Mouse (Mus musculus) cerebellum, adult 2 months (tissue): Measurements from ENCODE around the gene Plagl2. TPM values are rescaled to one million over a fixed set of nuclear protein-coding genes. Genes with fewer than 3 reads are reported as not detected.
"Not testable (repeated sequence)": the region's sequence is repeated elsewhere in the genome, so short reads cannot be mapped to it uniquely, and the experiment has no call there.

Experiments used
- DNase-seq, 2 experiments: peaks; one replicate each; pipeline ENCODE4 v3.0.0; 2021
- H3K27ac ChIP-seq: fragments of 200-500 bp; 2 replicates; pipeline ENCODE4 v1.5.1; 2012; ENCODE audit warnings: low read length, control low read depth, inconsistent platforms; ENCODE audit not compliant: insufficient read depth
- H3K27me3 ChIP-seq: fragments of 200-500 bp; 2 replicates; pipeline ENCODE4 v1.6.1; 2012; ENCODE audit warnings: inconsistent platforms, mild to moderate bottlenecking, low read length, moderate library complexity; ENCODE audit not compliant: control insufficient read depth, insufficient read depth
- H3K4me1 ChIP-seq: fragments of 200-500 bp; 2 replicates; pipeline ENCODE4 v1.6.1; 2011; ENCODE audit warnings: low read length; ENCODE audit not compliant: control insufficient read depth, insufficient read depth
- H3K4me3 ChIP-seq: fragments of 200-500 bp; replicated peaks from 2 replicates; pipeline ENCODE3; 2011; ENCODE audit warnings: mild to moderate bottlenecking, low read depth, low read length, control low read depth; ENCODE audit not compliant: insufficient read depth
- CTCF ChIP-seq: fragments of 200-500 bp; IDR thresholded peaks from 2 replicates; pipeline ENCODE4 v1.5.1; 2011; ENCODE audit warnings: low read depth, mild to moderate bottlenecking, control low read depth, low read length, moderate library complexity, borderline replicate concordance; ENCODE audit not compliant: insufficient read depth
- POLR2A ChIP-seq: fragments of 200-500 bp; IDR thresholded peaks from 2 replicates; pipeline ENCODE4 v1.6.1; 2011; ENCODE audit warnings: low read length, control low read depth, borderline replicate concordance; ENCODE audit not compliant: insufficient read depth
- WGBS: fragments of 180-500 bp; shearing (Covaris S2); methylation state at CpG from one replicate; pipeline ENCODE4 v1.1.7; 2018; 5-methylcytosine and 5-hydroxymethylcytosine counted together
- polyA plus RNA-seq: library from polyadenylated mRNA; depleted of rRNA; stranded (reverse); fragments of >200 nt; gene quantifications from 2 replicates; pipeline ENCODE4 v1.2.3, GENCODE M21; 2012; rRNA removed

Plagl2 gene
- polyA plus RNA-seq = 4.8 and 5.5 TPM in 2 replicates

DNA sequence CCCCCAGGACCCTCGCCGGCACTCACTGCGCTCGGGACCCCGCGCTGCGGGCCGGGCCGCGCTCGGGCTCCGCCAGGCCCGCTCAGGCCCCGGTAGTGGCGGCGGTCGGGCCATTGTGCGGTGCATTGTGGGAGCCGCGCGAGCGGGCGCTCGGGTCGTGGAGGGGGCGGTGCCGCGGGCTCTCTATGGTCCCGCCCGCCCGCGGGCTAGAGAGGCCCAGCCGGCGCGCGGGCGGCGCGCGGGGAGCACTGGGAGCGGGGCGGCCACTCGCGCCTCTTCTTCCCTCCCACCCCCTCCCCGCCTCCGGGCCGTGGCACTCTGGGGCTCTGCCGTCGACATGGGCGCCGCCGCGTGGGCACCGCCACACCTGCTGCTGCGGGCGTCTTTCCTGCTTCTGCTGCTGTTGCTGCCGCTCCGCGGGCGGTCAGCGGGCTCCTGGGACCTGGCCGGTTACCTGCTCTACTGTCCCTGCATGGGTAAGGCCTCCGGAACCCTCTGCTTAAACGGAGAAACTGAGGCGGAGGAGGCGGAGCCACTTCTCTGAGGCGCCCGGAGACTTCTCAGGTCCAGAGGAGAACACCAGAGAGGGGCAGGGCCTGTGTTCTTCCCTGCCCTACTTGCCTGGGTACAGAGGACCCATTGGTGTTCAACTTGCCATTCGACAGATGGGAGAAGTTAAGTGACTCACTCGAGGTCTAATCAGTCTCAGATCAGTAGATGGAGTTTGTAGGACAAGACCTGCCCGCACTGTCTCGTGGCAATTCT lies at the start of gene Plagl2, which contains the start of gene Pofut1:
Gene Plagl2 (minus strand): TSS at position 177 of the 765 bp plus-strand sequence.
Gene Pofut1 (plus strand): TSS at position 284 of the 765 bp plus-strand sequence.
- peak within 1 kb of the TSS; percentile 43; the same call in 1 of the 2 replicates for H3K27ac ChIP-seq
- under 1% methylated on average over 70 of the region's 72 CpGs for WGBS
- DNase-seq = peak; percentile 89 to 93
- H3K27me3 ChIP-seq = no peaks in the 10 kb centered on the region; the same call in 1 of the 2 replicates
- 0 out of 2 replicates have a peak, but pooled peaks have one; percentile 2 for TF ChIP-seq CTCF
- TF ChIP-seq POLR2A = 0 out of 2 replicates have a peak, but pooled peaks have one; percentile 6
- no peaks in the 10 kb centered on the region; the same call in 1 of the 2 replicates for H3K4me1 ChIP-seq
- peak within 1 kb of the TSS; percentile 95 for H3K4me3 ChIP-seq

DNA sequence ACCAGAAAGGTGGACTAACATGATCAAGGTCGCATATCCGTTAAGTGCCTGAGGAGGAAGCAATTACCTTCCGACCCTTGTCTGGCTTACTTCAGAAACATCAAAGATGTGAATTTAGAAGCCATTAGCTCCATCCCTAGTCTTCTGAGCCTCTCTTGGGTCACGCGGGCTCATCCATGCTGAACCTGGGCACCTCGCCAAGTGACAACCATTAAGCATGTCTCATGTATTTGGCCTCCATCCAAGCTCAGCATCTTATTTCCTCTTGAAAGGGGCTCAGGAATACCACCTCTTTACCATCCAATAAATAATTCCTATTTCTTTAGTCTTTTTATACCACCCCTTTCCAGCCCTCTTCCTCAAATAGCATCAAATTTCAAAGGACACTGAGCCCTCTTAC lies 46.6 kb upstream of the Plagl2 start:
- Histone ChIP-seq H3K4me3 (no peak overlapping the region), H3K4me1 (peaks cover 4% of the 10 kb centered on the region), H3K27ac (no peak overlapping the region), H3K27me3 (no peaks in the 10 kb centered on the region)
- TF ChIP-seq CTCF (no peak), POLR2A (no peak)
- WGBS = 35% methylated on average over 6 of the region's 6 CpGs
- no peak for DNase-seq

DNA sequence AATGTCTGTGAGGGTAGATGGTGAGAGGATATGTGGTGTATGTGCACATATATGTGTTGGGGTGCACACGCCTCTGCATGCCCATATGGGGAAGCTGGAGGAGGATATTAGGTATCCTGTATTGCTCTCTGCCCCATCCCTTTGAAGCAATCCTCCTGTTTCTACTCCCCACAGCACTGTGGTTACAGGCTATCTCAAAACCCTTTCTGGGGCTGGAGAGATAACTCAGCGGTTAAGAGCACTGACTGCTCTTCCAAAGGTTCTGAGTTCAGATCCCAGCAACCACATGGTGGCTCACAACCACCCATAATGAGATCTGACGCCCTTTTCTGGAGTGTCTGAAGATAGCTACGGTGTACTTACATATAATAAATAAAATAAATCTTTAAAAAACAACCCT lies 45.3 kb upstream of the Plagl2 start:
- TF ChIP-seq CTCF = no peak
- TF ChIP-seq POLR2A = no peak
- WGBS = 82% methylated on average over 4 of the region's 4 CpGs
- no peak for DNase-seq
- Histone ChIP-seq H3K27ac (no peak overlapping the region), H3K4me3 (no peak overlapping the region), H3K27me3 (no peaks in the 10 kb centered on the region), H3K4me1 (no peaks in the 10 kb centered on the region; the same call in 1 of the 2 replicates)

- H3K4me3 ChIP-seq = no peak overlapping the region
- no peak for DNase-seq
- WGBS = 85% methylated on average over 6 of the region's 6 CpGs
Measured at GRCm38 (mm10) chr2:153283919-153284318, 42.7 kb upstream of the Plagl2 start.

GRCm38 (mm10) chr2:153278357-153278756 lies 37.1 kb upstream of the Plagl2 start:
- TF ChIP-seq CTCF = no peak
- no peak for TF ChIP-seq POLR2A
- no peak for DNase-seq
- no peaks in the 10 kb centered on the region for H3K27me3 ChIP-seq
- WGBS = 94% methylated on average over 5 of the region's 5 CpGs
- no peak overlapping the region for H3K27ac ChIP-seq
- H3K4me1 ChIP-seq = no peaks in the 10 kb centered on the region
- H3K4me3 ChIP-seq = no peak overlapping the region

More at GRCm38 (mm10) chr2:153283919-153284318, 42.7 kb upstream of the Plagl2 start:
- Histone ChIP-seq H3K27ac (no peak overlapping the region), H3K4me1 (no peaks in the 10 kb centered on the region), H3K27me3 (no peaks in the 10 kb centered on the region)
- TF ChIP-seq POLR2A (no peak), CTCF (no peak)

DNA sequence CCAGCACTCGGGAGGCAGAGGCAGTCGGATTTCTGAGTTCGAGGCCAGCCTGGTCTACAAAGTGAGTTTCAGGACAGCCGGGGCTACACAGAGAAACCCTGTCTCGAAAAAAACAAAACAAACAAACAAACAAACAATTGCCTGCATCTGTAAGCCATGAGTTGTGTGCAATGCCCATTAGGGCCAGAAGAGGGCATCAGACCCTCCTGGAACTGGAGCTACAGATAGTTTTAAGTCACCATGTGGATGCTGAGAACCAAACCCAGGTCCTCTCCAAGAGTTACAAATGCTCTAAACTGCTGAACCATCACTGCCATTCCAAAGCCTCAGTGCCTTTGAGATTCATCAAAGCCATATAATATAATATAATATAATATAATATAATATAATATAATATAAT lies 35.6 kb upstream of the Plagl2 start:
- not testable (repeated sequence) for H3K4me1 ChIP-seq
- WGBS = 95% methylated on average over 5 of the region's 5 CpGs

GRCm38 (mm10) chr2:153276440-153276839 lies 35.2 kb upstream of the Plagl2 start:
- no peak for DNase-seq
- no peak for TF ChIP-seq POLR2A
- TF ChIP-seq CTCF = no peak
- Histone ChIP-seq H3K4me1 (no peaks in the 10 kb centered on the region), H3K27ac (no peak overlapping the region), H3K4me3 (no peak overlapping the region), H3K27me3 (no peaks in the 10 kb centered on the region)
- 90% methylated on average over 8 of the region's 8 CpGs for WGBS

More for the DNA sequence above, 35.6 kb upstream of the Plagl2 start:
- H3K27me3 ChIP-seq, H3K27ac ChIP-seq, DNase-seq, H3K4me3 ChIP-seq: not testable (repeated sequence)

GRCm38 (mm10) chr2:153275577-153275976 lies 34.4 kb upstream of the Plagl2 start:
- not testable (repeated sequence) for DNase-seq, H3K27ac ChIP-seq, H3K4me3 ChIP-seq, H3K4me1 ChIP-seq, H3K27me3 ChIP-seq
- 87% methylated on average over 3 of the region's 3 CpGs for WGBS
